Mouse (Mus musculus) embryo, embryonic 9.5 days (tissue): Measurements from ENCODE around the gene Slc12a4.

Experiments
- DNase-seq: peaks from one replicate; pipeline ENCODE4 v3.0.0-alpha.2; 2017; ENCODE audit errors: extremely low spot score

The Slc12a4 gene

GRCm38 (mm10) chr8:105931271-105931670 is 34.6 kb downstream of the Slc12a4 start:
- DNase-seq: no peak

GRCm38 (mm10) chr8:105930602-105931001 is 35.3 kb downstream of the Slc12a4 start:
- peak; percentile 89 for DNase-seq

- DNase-seq: no peak
Measured at GRCm38 (mm10) chr8:105925123-105925522, 40.8 kb downstream of the Slc12a4 start.

GRCm38 (mm10) chr8:105919390-105919789 is 46.5 kb downstream of the Slc12a4 start:
- no peak for DNase-seq

GRCm38 (mm10) chr8:105900941-105901616 is 64.8 kb downstream of the Slc12a4 start:
- no peak for DNase-seq

- DNase-seq: peak; percentile 97
Measured at GRCm38 (mm10) chr8:105900180-105900940, 65.5 kb downstream of the Slc12a4 start, which contains the start of gene Pskh1. Pskh1 (plus strand) TSS chr8:105900441.

GRCm38 (mm10) chr8:105897801-105898480 is 68.0 kb downstream of the Slc12a4 start:
- DNase-seq: no peak
